Mouse (Mus musculus) erythroblast, embryonic 14.5 days (primary cell): ENCODE data around the gene Hist1h3g. TPM values are rescaled to one million over a fixed set of nuclear protein-coding genes. Genes with fewer than 3 reads are reported as not detected.

Source experiments
- H3K27me3 ChIP-seq: 2 replicates; pipeline ENCODE4 v1.6.1; 2012; ENCODE audit warnings: inconsistent platforms; ENCODE audit not compliant: control insufficient read depth
- H3K36me3 ChIP-seq: 2 replicates; pipeline ENCODE4 v1.6.1; 2012; ENCODE audit warnings: mild to moderate bottlenecking, inconsistent platforms; ENCODE audit not compliant: control insufficient read depth
- H3K4me1 ChIP-seq: 2 replicates; pipeline ENCODE4 v1.6.1; 2012; ENCODE audit warnings: inconsistent platforms; ENCODE audit not compliant: control insufficient read depth
- H3K4me3 ChIP-seq: replicated peaks from 2 replicates; pipeline ENCODE3; 2012; ENCODE audit warnings: moderate library complexity, mild to moderate bottlenecking, inconsistent platforms
- H3K9me3 ChIP-seq: 2 replicates; pipeline ENCODE4 v1.6.1; 2012; ENCODE audit warnings: low read length, inconsistent platforms, mixed read lengths; ENCODE audit not compliant: control insufficient read depth
- GATA1 ChIP-seq: IDR thresholded peaks from 2 replicates; pipeline ENCODE4 v1.6.1; 2012; ENCODE audit warnings: low read length, inconsistent platforms, mixed read lengths
- TAL1 ChIP-seq: IDR thresholded peaks from 3 replicates; pipeline ENCODE4 v1.6.1; 2012; ENCODE audit warnings: low read length, inconsistent platforms, mixed read lengths
- polyA plus RNA-seq: library from polyadenylated mRNA; stranded (reverse); fragments of >175 nt; gene quantifications from 2 replicates; pipeline ENCODE4 v1.2.3, GENCODE M21; 2012

The Hist1h3g gene
- polyA plus RNA-seq, 1 experiment: 11.7 TPM

DNA sequence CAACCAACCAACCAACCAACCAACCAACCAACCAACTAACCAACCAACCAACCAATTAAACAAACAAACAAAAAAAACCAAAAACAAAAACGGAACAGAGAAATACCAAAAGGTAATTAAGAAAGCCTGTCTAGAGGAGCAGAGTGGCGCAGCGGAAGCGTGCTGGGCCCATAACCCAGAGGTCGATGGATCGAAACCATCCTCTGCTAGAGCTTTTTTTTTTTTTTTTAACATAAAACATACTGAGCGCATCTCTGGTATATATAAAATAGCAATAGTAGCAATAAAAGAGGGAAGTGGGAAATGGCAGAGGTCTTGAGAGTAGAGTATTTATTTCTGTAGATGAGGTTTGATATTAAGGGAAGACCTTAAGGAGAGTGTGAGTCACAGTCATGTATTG is 35.3 kb upstream of the Hist1h3g start:
- TF ChIP-seq GATA1 (no peak), TAL1 (no peak)
- Histone ChIP-seq H3K4me1 (peaks cover 65% of the 10 kb centered on the region), H3K4me3 (peak overlapping the region; percentile 66)

DNA sequence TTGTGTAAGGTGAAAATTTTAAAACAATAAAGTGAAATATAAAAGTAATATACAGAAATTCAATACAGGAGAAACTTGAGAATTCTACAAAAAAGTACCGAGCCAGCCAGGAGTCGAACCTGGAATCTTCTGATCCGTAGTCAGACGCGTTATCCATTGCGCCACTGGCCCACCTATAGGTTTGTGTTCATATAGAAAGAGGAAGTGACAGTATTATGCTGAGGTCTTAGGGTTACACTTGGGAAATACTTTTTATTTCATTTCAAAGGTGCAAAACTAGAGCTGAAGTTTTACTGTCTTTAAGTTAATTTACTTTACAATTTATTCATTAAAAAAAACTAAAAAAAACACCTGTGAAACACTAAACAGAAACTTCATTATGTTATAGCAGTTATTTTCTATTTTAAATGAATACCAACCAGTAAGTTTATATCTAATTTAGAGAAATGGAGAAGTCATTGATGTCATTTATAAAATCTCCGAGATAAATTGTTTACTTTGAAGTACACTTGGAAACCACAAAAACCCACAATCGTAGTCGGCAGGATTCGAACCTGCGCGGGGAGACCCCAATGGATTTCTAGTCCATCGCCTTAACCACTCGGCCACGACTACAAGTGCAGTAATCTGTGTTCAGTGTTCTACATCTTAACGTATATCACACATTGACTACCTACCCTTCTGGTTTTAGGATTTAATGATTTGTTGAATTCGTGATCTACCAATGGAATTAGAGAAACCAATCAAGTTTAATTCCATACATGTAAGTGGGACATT is 34.6 kb upstream of the Hist1h3g start:
- Histone ChIP-seq H3K36me3 (no peaks in the 10 kb centered on the region), H3K4me1 (peaks cover 71% of the 10 kb centered on the region), H3K4me3 (peak overlapping the region; percentile 66), H3K9me3 (no peaks in the 10 kb centered on the region), H3K27me3 (peaks cover 1% of the 10 kb centered on the region)
- no peak for TF ChIP-seq TAL1
- no peak for TF ChIP-seq GATA1

More for the DNA sequence above, 35.3 kb upstream of the Hist1h3g start:
- Histone ChIP-seq H3K27me3 (peaks cover 3% of the 10 kb centered on the region), H3K9me3 (no peaks in the 10 kb centered on the region), H3K36me3 (no peaks in the 10 kb centered on the region)

DNA sequence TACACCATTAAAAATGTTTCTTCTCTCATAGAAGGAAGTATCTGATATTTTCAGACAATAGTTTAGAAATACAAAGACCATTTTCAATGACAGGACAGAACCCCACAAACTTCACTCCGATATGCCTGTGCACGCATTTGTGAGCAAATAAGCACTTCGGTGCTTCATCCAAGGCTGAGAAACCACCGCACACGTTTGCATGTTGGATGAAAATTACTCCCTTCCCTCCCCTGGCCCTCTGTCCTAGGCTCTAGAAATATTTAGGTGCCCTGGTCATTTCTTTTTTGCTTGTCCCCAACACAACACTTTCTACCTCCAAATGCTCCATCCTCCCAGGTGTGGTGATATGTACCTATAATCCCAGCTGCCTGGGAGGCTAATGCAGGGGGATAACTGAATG is 33.7 kb upstream of the Hist1h3g start:
- TF ChIP-seq TAL1: no peak
- no peak for TF ChIP-seq GATA1
- no peaks in the 10 kb centered on the region for H3K36me3 ChIP-seq
- H3K4me3 ChIP-seq: peak overlapping the region; percentile 66
- H3K9me3 ChIP-seq: no peaks in the 10 kb centered on the region
- peaks cover 80% of the 10 kb centered on the region for H3K4me1 ChIP-seq
- H3K27me3 ChIP-seq: no peaks in the 10 kb centered on the region

DNA sequence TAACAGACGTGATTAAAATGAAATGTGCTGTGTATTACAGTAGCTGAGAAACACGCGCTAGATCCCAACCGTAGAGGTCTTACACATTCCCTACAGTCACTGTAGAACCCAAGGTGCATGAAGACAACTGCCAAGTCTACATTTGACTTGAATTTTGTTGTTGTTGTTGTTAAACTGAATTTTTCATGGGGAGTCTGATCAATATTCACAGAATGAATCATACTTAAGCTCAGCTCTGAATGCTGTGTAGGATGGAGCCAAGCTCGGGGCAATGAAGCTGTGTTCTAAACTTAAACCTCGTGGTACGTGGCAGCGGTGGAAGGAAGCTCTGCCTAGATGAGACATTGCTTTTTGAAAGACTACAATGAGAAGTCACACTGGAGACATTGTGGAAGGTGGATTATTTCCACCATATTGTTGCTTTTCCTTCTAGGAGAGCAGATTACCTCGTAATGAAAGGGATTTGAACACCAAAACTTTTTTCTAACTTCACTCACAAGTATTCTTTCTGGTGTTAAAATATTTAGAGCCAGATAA is 33.1 kb upstream of the Hist1h3g start:
- Histone ChIP-seq H3K4me1 (peaks cover 85% of the 10 kb centered on the region), H3K9me3 (no peaks in the 10 kb centered on the region), H3K27me3 (no peaks in the 10 kb centered on the region), H3K36me3 (no peaks in the 10 kb centered on the region), H3K4me3 (peak overlapping the region; percentile 66)
- TF ChIP-seq GATA1: no peak

DNA sequence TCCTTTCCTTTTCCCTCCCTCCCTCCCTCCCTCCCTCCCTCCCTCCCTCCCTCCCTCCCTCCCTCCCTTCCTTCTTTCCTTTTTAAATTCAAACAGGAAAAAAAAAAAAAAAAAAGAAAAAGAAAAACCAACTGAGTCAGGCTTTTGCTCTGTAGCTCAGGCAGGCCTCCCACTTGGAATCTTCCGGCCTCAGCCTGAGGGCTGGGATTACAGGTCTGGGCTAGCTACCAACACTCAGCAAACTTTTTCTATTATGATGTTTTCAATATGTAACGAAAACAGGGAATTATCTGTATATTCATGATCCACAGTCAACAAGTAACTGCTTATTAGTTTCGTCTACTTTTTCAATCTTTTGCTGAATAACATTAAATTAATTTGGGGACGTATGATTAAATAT is 32.3 kb upstream of the Hist1h3g start:
- no peaks in the 10 kb centered on the region for H3K27me3 ChIP-seq
- H3K4me1 ChIP-seq: peaks cover 83% of the 10 kb centered on the region
- TF ChIP-seq TAL1: no peak
- no peak for TF ChIP-seq GATA1
- H3K4me3 ChIP-seq: no peak overlapping the region
- H3K9me3 ChIP-seq: no peaks in the 10 kb centered on the region
- H3K36me3 ChIP-seq: no peaks in the 10 kb centered on the region

DNA sequence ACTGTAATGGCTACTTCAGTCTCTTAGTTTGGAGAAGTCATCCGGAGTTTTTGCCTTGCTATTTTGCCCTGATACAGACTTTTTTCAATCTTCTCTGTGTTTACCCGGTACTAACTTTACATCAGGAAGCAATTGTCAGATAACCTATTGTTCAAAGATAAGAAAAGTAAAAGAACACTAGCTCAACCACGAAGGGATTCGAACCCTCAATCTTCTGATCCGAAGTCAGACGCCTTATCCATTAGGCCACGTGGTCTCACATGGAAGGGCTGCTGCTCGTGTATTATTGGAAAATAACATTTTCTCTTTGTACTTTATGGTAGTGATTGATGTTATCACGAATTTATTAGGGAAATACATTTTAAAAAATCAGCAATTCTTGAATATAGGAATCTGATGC is 31.4 kb upstream of the Hist1h3g start:
- TF ChIP-seq GATA1 (no peak), TAL1 (no peak)
- Histone ChIP-seq H3K27me3 (no peaks in the 10 kb centered on the region), H3K9me3 (no peaks in the 10 kb centered on the region), H3K4me1 (peaks cover 74% of the 10 kb centered on the region), H3K4me3 (peak overlapping the region; percentile 29), H3K36me3 (no peaks in the 10 kb centered on the region)

DNA sequence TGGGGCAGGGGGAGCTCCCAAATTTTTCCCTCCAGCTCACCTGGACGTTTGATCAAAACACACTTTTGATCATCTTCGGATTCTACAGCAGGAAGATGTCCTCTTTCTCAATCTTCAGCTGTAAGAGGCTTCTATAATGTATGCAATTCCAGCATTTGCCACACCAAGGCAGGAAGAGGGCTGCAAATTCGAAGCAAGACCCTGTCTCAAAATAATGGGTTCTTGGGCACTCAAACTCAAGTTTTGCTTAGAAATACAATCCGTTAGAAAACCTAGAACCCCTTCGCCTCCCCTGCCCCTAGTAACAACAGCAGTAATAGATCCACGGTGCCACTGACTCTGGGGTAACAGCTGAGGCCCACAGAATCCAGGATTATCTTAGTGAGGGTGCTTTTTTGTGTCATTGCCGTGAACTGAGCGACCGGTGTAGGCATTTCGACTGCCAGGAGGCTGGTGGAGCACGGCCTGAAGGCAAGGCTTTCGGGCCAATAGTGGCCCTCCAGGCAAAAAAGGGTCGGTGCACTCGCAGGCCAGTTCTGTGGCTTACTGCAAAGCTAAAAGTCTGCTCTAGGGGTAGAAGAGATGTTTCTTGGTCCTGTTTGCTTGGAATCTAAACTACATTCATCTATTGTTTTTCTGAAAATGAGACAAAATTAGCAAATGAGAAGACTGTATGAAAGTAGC is 29.4 kb upstream of the Hist1h3g start:
- Histone ChIP-seq H3K9me3 (no peaks in the 10 kb centered on the region), H3K4me3 (peak overlapping the region; percentile 66), H3K36me3 (no peaks in the 10 kb centered on the region), H3K4me1 (peaks cover 60% of the 10 kb centered on the region), H3K27me3 (no peaks in the 10 kb centered on the region)
- no peak for TF ChIP-seq TAL1
- no peak for TF ChIP-seq GATA1

DNA sequence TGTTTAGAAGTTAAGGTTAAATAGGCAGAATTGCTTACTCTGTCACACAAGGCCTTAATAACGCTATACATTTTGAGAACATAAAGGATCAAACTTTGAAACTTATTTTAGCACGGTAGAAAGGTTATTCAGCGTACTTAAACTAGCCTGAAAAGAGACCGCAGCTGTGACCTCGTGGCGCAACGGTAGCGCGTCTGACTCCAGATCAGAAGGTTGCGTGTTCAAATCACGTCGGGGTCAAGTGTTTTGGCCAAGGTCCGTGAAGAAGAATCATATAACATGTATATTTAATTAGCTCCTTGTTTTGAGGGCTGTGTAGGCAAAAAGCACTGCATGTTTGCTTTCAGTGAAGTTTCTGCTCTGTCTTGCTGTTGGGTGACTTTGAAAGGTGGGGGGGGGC is 28.9 kb upstream of the Hist1h3g start:
- TF ChIP-seq TAL1 (no peak), GATA1 (no peak)
- Histone ChIP-seq H3K4me1 (peaks cover 55% of the 10 kb centered on the region), H3K27me3 (no peaks in the 10 kb centered on the region), H3K36me3 (no peaks in the 10 kb centered on the region), H3K9me3 (no peaks in the 10 kb centered on the region), H3K4me3 (peak overlapping the region; percentile 66)

DNA sequence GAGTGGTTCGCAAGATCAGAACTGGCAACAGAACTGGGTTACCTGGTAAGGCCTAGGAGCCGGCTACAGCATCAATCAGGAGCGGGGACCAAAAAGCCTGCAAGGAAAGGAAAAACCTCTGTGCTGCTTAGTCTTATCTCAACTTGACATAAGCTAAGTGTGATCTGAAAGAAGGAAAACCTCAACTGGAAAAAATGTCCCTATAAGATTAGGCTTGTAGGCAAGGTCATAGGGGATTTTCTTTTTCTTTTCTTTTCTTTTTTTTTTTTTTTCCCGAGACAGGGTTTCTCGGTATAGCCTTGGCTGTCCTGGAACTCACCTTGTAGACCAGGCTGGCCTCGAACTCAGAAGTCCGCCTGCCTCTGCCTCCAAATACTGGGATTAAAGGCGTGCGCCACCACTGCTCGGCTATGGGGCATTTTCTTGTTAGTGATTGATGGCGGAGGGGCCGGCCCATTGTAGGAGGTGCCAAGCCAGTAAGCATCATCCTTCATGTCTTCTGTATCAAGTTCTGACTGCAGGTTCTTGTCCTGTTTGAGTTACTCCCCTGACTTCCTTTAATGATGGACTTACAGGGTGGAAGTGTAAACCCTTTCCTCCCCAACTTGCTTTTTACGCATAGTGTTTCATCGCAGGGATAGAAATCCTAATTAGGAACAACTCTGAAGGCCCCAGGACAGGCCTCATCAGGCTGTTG is 28.3 kb upstream of the Hist1h3g start:
- peak overlapping the region; percentile 66 for H3K4me3 ChIP-seq
- no peaks in the 10 kb centered on the region for H3K9me3 ChIP-seq
- no peaks in the 10 kb centered on the region for H3K27me3 ChIP-seq
- H3K4me1 ChIP-seq: peaks cover 55% of the 10 kb centered on the region
- TF ChIP-seq GATA1 (no peak), TAL1 (no peak)
- no peaks in the 10 kb centered on the region for H3K36me3 ChIP-seq
